In genomic region chr1:168432281-168432725, GRCm38 (mm10) we compare ENCODE assay signal across 8 mouse cellular contexts. TPM values are rescaled to one million over a fixed set of nuclear protein-coding genes. Genes with fewer than 3 reads are reported as not detected.
DNase-seq lines count a peak whose midpoint lies in the region; ATAC-seq and TF ChIP-seq lines count a peak whose summit lies in the region.

No protein-coding gene starts in this region.

- H3K4me2 ChIP-seq in forebrain, embryonic 15.5 days (replicated peaks): peak overlapping the region; percentile 53
- peak overlapping the region; percentile 74 for H3K4me2 ChIP-seq in liver, embryonic 16.5 days (ENCODE audit: low read depth, low read length)
- peak overlapping the region; percentile 72 for H3K4me2 ChIP-seq in neural tube, embryonic 12.5 days (replicated peaks)
- peak overlapping the region; percentile 59 for H3K4me2 ChIP-seq in stomach, postnatal 0 days (replicated peaks; ENCODE audit: low read depth)

- H3K36me3 ChIP-seq in ES-E14 (ENCODE audit: control insufficient read depth, insufficient read depth, low read length, poor library complexity, severe bottlenecking): no peaks in the 10 kb centered on the region
- H3K36me3 ChIP-seq in forebrain, embryonic 15.5 days: no peaks in the 10 kb centered on the region
- H3K36me3 ChIP-seq in liver, embryonic 16.5 days (ENCODE audit: control insufficient read depth, insufficient read depth): no peaks in the 10 kb centered on the region
- no peaks in the 10 kb centered on the region for H3K36me3 ChIP-seq in neural tube, embryonic 12.5 days
- no peaks in the 10 kb centered on the region for H3K36me3 ChIP-seq in stomach, postnatal 0 days (ENCODE audit: control insufficient read depth, insufficient read depth, low read length)

- peak; percentile 99 for ATAC-seq in forebrain, embryonic 15.5 days (replicated peaks)
- peak; percentile 99 for ATAC-seq in liver, embryonic 16.5 days (ENCODE audit: low read depth)
- peak; percentile 99 for ATAC-seq in neural tube, embryonic 12.5 days (ENCODE audit: low FRiP score, low read depth)
- peak; percentile 100 for ATAC-seq in stomach, postnatal 0 days (ENCODE audit: low FRiP score, low TSS enrichment)

- no peak overlapping the region for H3K27ac ChIP-seq in ES-E14 (ENCODE audit: insufficient read depth, low read depth, low read length, poor library complexity, severe bottlenecking)
- peak overlapping the region; percentile 98 for H3K27ac ChIP-seq in forebrain, embryonic 15.5 days (replicated peaks)
- H3K27ac ChIP-seq in liver, embryonic 16.5 days (ENCODE audit: low read length): no peak overlapping the region
- H3K27ac ChIP-seq in neural tube, embryonic 12.5 days: peak overlapping the region; percentile 97; the same call in 1 of the 2 replicates
- peak overlapping the region; percentile 90 for H3K27ac ChIP-seq in stomach, postnatal 0 days (replicated peaks)

- peak; percentile 98 for DNase-seq in ES-E14 (ENCODE audit: low read depth, low spot score)
- DNase-seq in cerebellum, adult 18-20 months: peak; percentile 93 to 99
- peak; percentile 93 to 94 for DNase-seq in heart, postnatal 14 days
- peak; percentile 96 for DNase-seq in large intestine, adult 2 months (ENCODE audit: low read depth, low spot score)
- peak; percentile 97 for DNase-seq in stomach, postnatal 0 days (ENCODE audit: low spot score)

- H3K9ac ChIP-seq in ES-E14 (ENCODE audit: insufficient read depth, low read depth, low read length, poor library complexity, severe bottlenecking): peak overlapping the region; percentile 63
- H3K9ac ChIP-seq in forebrain, embryonic 15.5 days (replicated peaks): peak overlapping the region; percentile 32; the same call in 1 of the 2 replicates
- H3K9ac ChIP-seq in liver, embryonic 16.5 days (ENCODE audit: low read depth, low read length): peak overlapping the region; percentile 68
- H3K9ac ChIP-seq in neural tube, embryonic 12.5 days: no peak overlapping the region; the same call in 1 of the 2 replicates
- H3K9ac ChIP-seq in stomach, postnatal 0 days (ENCODE audit: low read length): peak overlapping the region; percentile 61

- intact Hi-C loops in heart, postnatal 14 days (cut with DNase I): loop anchor here (2.0 kb wide), 1 partner anchor 50 kb away; no protein-coding TSS in a partner anchor

- H3K4me3 ChIP-seq in ES-E14 (ENCODE audit: insufficient read depth in 1 of 2, low read depth in 1 of 2, low read length in 2 of 2, poor library complexity in 1 of 2, severe bottlenecking in 1 of 2): peak overlapping the region; percentile 43 to 83; a peak in 3 of 4 replicates
- H3K4me3 ChIP-seq in forebrain, embryonic 15.5 days: peak overlapping the region; percentile 36
- peak overlapping the region; percentile 60 for H3K4me3 ChIP-seq in liver, embryonic 16.5 days (ENCODE audit: low read depth, low read length)
- H3K4me3 ChIP-seq in neural tube, embryonic 12.5 days: peak overlapping the region; percentile 87
- peak overlapping the region; percentile 40 for H3K4me3 ChIP-seq in stomach, postnatal 0 days (ENCODE audit: low read depth, low read length)

- under 1% methylated on average over 21 of the region's 22 CpGs for WGBS in forebrain, embryonic 15.5 days
- 2% methylated on average over 21 of the region's 22 CpGs for WGBS in large intestine, adult 2 months
- under 1% methylated on average over 22 of the region's 22 CpGs for WGBS in liver, embryonic 16.5 days (ENCODE audit: insufficient replicate concordance)
- WGBS in neural tube, embryonic 12.5 days: under 1% methylated on average over 21 of the region's 22 CpGs
- WGBS in stomach, postnatal 0 days: 1% methylated on average over 22 of the region's 22 CpGs

- TF ChIP-seq CTCF in stomach, postnatal 0 days (IDR thresholded peaks at IDR 0.05; ENCODE audit: low read depth): 0 out of 2 replicates have a peak, but pooled peaks have one; percentile 1

- no peaks in the 10 kb centered on the region for H3K27me3 ChIP-seq in forebrain, embryonic 15.5 days
- peaks cover 4% of the 10 kb centered on the region for H3K27me3 ChIP-seq in liver, embryonic 16.5 days (ENCODE audit: control insufficient read depth, insufficient read depth, low read depth, low read length)
- H3K27me3 ChIP-seq in neural tube, embryonic 12.5 days (replicated peaks): no peaks in the 10 kb centered on the region
- H3K27me3 ChIP-seq in stomach, postnatal 0 days (ENCODE audit: control insufficient read depth, insufficient read depth, low read length): no peaks in the 10 kb centered on the region

- TF ChIP-seq EP300 in stomach, postnatal 0 days (optimal IDR thresholded peaks at IDR 0.05): no peak

- H3K4me1 ChIP-seq in ES-E14 (ENCODE audit: control insufficient read depth in 2 of 2, insufficient read depth in 2 of 2, low read length in 2 of 2, poor library complexity in 1 of 2): 0 out of 4 replicates have a peak, but pooled peaks cover 0 to 1% of the 10 kb centered on the region in 2 experiments
- peaks cover 8% of the 10 kb centered on the region for H3K4me1 ChIP-seq in forebrain, embryonic 15.5 days
- H3K4me1 ChIP-seq in liver, embryonic 16.5 days (ENCODE audit: control insufficient read depth, low read depth, low read length): no peaks in the 10 kb centered on the region; the same call in 1 of the 2 replicates
- H3K4me1 ChIP-seq in neural tube, embryonic 12.5 days: peaks cover 11% of the 10 kb centered on the region
- 0 out of 2 replicates have a peak, but pooled peaks cover under 1% of the 10 kb centered on the region for H3K4me1 ChIP-seq in stomach, postnatal 0 days (replicated peaks; ENCODE audit: control insufficient read depth, insufficient read depth)

- no peaks in the 10 kb centered on the region for H3K9me3 ChIP-seq in ES-E14 (ENCODE audit: control insufficient read depth, insufficient read depth, low read depth, low read length)
- no peaks in the 10 kb centered on the region for H3K9me3 ChIP-seq in forebrain, embryonic 15.5 days
- H3K9me3 ChIP-seq in liver, embryonic 16.5 days (replicated peaks; ENCODE audit: control insufficient read depth, low read length): no peaks in the 10 kb centered on the region
- H3K9me3 ChIP-seq in neural tube, embryonic 12.5 days: no peaks in the 10 kb centered on the region
- no peaks in the 10 kb centered on the region for H3K9me3 ChIP-seq in stomach, postnatal 0 days (ENCODE audit: control insufficient read depth, low read length)

- in situ Hi-C loops in ES-E14 (cut with MboI; ENCODE audit: low sequenced_read_pairs in 2 of 2, unreplicated experiment in 2 of 2): no loop called here

TF ChIP-seq in ES-E14, 5 proteins besides CTCF, POLR2A, EP300 and RAD21:
- TF ChIP-seq ZNF384 (IDR thresholded peaks at IDR 0.05; ENCODE audit: low read depth, low read length) (peak; percentile 44; the same call in 1 of the 2 replicates), HCFC1 (IDR thresholded peaks at IDR 0.05; ENCODE audit: borderline replicate concordance, insufficient read depth, low read length) (0 out of 2 replicates have a peak, but pooled peaks have one; percentile 33), MAFK (IDR thresholded peaks at IDR 0.05; ENCODE audit: insufficient read depth, low read depth, low read length) (no peak)

RNA-seq across cellular contexts. Expression of gene Pbx1, which starts 0.2 kb away (rescaled TPM):
- 7.3 and 10.0 TPM in 2 replicates for total RNA-seq in ES-E14 (2012; rRNA removed)
- polyA plus RNA-seq in forebrain, embryonic 15.5 days (2015; fragmentation: Nextera tagmentation; extraction: Ambion mirVana): 87.4 and 90.5 TPM in 2 replicates
- 10 to 100 TPM; 54.2 to 63.0 TPM for total RNA-seq in heart, postnatal 14 days (2021)
- 11.1 and 15.5 TPM in 2 replicates for polyA plus RNA-seq in large intestine, adult 2 months (2012; rRNA removed)
- 1.8 and 2.1 TPM in 2 replicates for polyA plus RNA-seq in liver, embryonic 16.5 days (2015; fragmentation: Nextera tagmentation; extraction: Ambion mirVana)
- polyA plus RNA-seq in neural tube, embryonic 12.5 days (2016; fragmentation: Nextera tagmentation; extraction: Ambion mirVana): 43.9 and 53.7 TPM in 2 replicates
- polyA plus RNA-seq in stomach, postnatal 0 days (2015; fragmentation: Nextera tagmentation; extraction: Ambion mirVana): 23.1 and 23.2 TPM in 2 replicates

Comparison
In these comparisons a context has a peak if more than half of its experiments do, and no peak if none do; other contexts are left out.
1. H3K27ac ChIP-seq: peak in forebrain, embryonic 15.5 days (single experiment), neural tube, embryonic 12.5 days (single experiment) and stomach, postnatal 0 days (single experiment); none in ES-E14 (single experiment) and liver, embryonic 16.5 days (single experiment).
2. H3K4me3 ChIP-seq: peak in every context shown above with its lines; median percentile 87 in neural tube, embryonic 12.5 days; 63 in ES-E14; 60 in liver, embryonic 16.5 days; 40 in stomach, postnatal 0 days; 36 in forebrain, embryonic 15.5 days.
3. Peak in every context shown above with its lines, with median percentiles within 50 percentile points of each other: DNase-seq, ATAC-seq and H3K4me2 ChIP-seq.